19 mouse cellular contexts compared by ENCODE assay signal in genomic region chr11:22573802-22574201, GRCm38 (mm10).
A peak's percentile ranks its signal among the peaks of the same experiment; 100 is the strongest.
DNase-seq lines count a peak whose midpoint lies in the region; TF ChIP-seq lines count a peak whose summit lies in the region.
"Had no signal": no experiment of that assay in that cellular context is flagged by ENCODE, and none has a peak within 500 bp of the region (broad histone marks: within the 10 kb centered on the region; RNA-seq: fewer than 3 reads in every experiment).

No protein-coding gene starts in this region.

- WGBS in lung, adult 2 months, result 49% methylated on average over 3 of the region's 3 CpGs

- DNase-seq in kidney, adult 9 months, result peak; percentile 24
- no peak for DNase-seq in kidney, adult 11 months
- peak; percentile 12 to 36 for DNase-seq in kidney, postnatal 36 days
- no peak for DNase-seq in kidney, postnatal 4 days
- peak; percentile 5 for DNase-seq in lung, postnatal 14 days
- DNase-seq in lung, adult 2 months, result no peak
- peak; percentile 20 for DNase-seq in lung, postnatal 36 days
- no peak for DNase-seq in retina, postnatal 1 day
- DNase-seq: adrenal gland, adult 8-10 months; adrenal gland, postnatal 36 days; cerebellum, adult 2 months; forebrain, postnatal 0 days; gastrocnemius, adult 2 months; gastrocnemius, postnatal 25 days; heart, postnatal 10 days had no signal

- no peak overlapping the region for H3K4me3 ChIP-seq in lung, adult 2 months (replicated peaks; ENCODE audit: extremely low read depth, low read depth, low read length)
- H3K4me3 ChIP-seq: embryonic facial prominence, embryonic 10.5 days; forebrain, embryonic 13.5 days; gastrocnemius, adult 2 months; heart, embryonic 13.5 days; hindbrain, embryonic 10.5 days had no signal

- no peak for TF ChIP-seq CTCF in lung, adult 2 months (IDR thresholded peaks at IDR 0.05; ENCODE audit: insufficient read depth, low read length)

- no peak for TF ChIP-seq POLR2A in lung, adult 2 months (IDR thresholded peaks at IDR 0.05; ENCODE audit: borderline replicate concordance, extremely low read depth, low read depth, low read length)

- no peaks in the 10 kb centered on the region for H3K4me1 ChIP-seq in lung, adult 2 months (ENCODE audit: control insufficient read depth, insufficient read depth, low read length)
- H3K4me1 ChIP-seq: embryonic facial prominence, embryonic 10.5 days; forebrain, embryonic 13.5 days; heart, embryonic 13.5 days; hindbrain, embryonic 10.5 days had no signal

Comparison
In these comparisons a context has a peak if more than half of its experiments do, and no peak if none do; other contexts are left out.
1. DNase-seq: peak in kidney, adult 9 months (single experiment), kidney, postnatal 36 days (2 of 2), lung, postnatal 14 days (single experiment) and lung, postnatal 36 days (single experiment); none in kidney, adult 11 months (single experiment), kidney, postnatal 4 days (0 of 2), lung, adult 2 months (single experiment) and retina, postnatal 1 day (single experiment).